In the genomic region with DNA sequence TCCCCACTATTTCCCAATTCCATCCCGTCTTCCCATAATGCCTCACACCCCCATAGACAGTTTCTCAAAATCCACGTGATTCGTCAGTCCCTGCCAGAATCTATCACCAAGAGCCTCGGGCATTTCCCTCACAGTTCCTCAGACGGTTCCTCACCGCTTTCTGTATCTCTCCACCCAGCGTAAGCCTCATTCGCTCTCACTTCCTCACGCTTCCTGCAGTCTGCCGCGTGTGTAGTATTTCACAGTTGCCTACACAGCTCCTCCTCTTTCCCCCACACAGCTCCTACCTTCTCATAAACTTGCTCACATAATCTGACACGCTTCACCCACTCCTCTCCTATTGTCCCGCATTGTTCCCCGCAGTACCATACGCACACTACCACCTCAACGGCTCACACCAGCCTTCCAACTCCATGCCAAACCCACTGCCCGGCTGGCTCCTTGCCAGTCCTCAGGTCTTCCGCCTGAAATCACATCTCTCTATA, we compare ENCODE assay signal across 8 mouse cellular contexts. TPM values are rescaled to one million over a fixed set of nuclear protein-coding genes. Genes with fewer than 3 reads are reported as not detected.
DNase-seq lines count a peak whose midpoint lies in the region; ATAC-seq lines count a peak whose summit lies in the region.

No protein-coding gene starts in this region.

- no peaks in the 10 kb centered on the region for H3K27me3 ChIP-seq in lung, embryonic 15.5 days
- H3K27me3 ChIP-seq in splenic B cell, adult 2 months (ENCODE audit: control insufficient read depth, insufficient read depth, low read length, poor library complexity, severe bottlenecking), result no peaks in the 10 kb centered on the region

- DNase-seq in heart, adult 11 months, result peak; percentile 95
- no peak for DNase-seq in heart, postnatal 25 days (ENCODE audit: low spot score)
- peak; percentile 92 for DNase-seq in retina, postnatal 1 day
- no peak for DNase-seq in retina, embryonic 14.5 days (ENCODE audit: low spot score)
- DNase-seq in splenic B cell, adult 2 months (ENCODE audit: low read depth, low spot score), result peak; percentile 18
- DNase-seq in thymus, postnatal 14 days, result no peak
- DNase-seq in thymus, postnatal 0 days (ENCODE audit: low spot score), result no peak

- ATAC-seq in lung, embryonic 15.5 days (ENCODE audit: borderline replicate concordance, extremely low read depth, low FRiP score, low TSS enrichment), result peak; percentile 23; the same call in 1 of the 2 replicates

- H3K4me1 ChIP-seq in lung, embryonic 15.5 days, result peaks cover 4% of the 10 kb centered on the region; the same call in 1 of the 2 replicates

- H3K4me2 ChIP-seq in lung, embryonic 15.5 days, result peak overlapping the region; percentile 13; the same call in 1 of the 2 replicates

- H3K36me3 ChIP-seq in lung, embryonic 15.5 days, result no peaks in the 10 kb centered on the region
- no peaks in the 10 kb centered on the region for H3K36me3 ChIP-seq in splenic B cell, adult 2 months (ENCODE audit: control insufficient read depth, insufficient read depth, low read length, poor library complexity, severe bottlenecking)

- H3K9ac ChIP-seq in lung, embryonic 15.5 days, result no peak overlapping the region

- WGBS in lung, embryonic 15.5 days, result 56% methylated on average over 18 of the region's 18 CpGs

- no peak overlapping the region for H3K27ac ChIP-seq in lung, embryonic 15.5 days

- no peak overlapping the region for H3K4me3 ChIP-seq in lung, embryonic 15.5 days

- intact Hi-C loops in heart, postnatal 25 days (cut with DNase I), result no loop called here

- H3K9me3 ChIP-seq in lung, embryonic 15.5 days, result no peaks in the 10 kb centered on the region

RNA-seq across cellular contexts. Expression of gene Kif1a, which starts 30.2 kb away (rescaled TPM):
- 1 to 10 TPM in 1 of 2 experiments, under 1 TPM in 1; 0.94 to 1.6 TPM for total RNA-seq in heart, postnatal 25 days (2021)
- 6.5 and 10.8 TPM in 2 replicates for polyA plus RNA-seq in lung, embryonic 15.5 days (2015; fragmentation: Nextera tagmentation; extraction: Ambion mirVana)
- polyA plus RNA-seq in thymus, postnatal 0 days (2015; fragmentation: Nextera tagmentation; extraction: Ambion mirVana), result 0.20 and 0.22 TPM in 2 replicates

Comparison
In these comparisons a context has a peak if more than half of its experiments do, and no peak if none do; other contexts are left out.
1. DNase-seq: peak in heart, adult 11 months (single experiment), retina, postnatal 1 day (single experiment) and splenic B cell, adult 2 months (single experiment); none in heart, postnatal 25 days (single experiment), retina, embryonic 14.5 days (single experiment), thymus, postnatal 14 days (single experiment) and thymus, postnatal 0 days (single experiment).